Mouse (Mus musculus): Measurements from ENCODE around the gene Igdcc4.
"Not testable (repeated sequence)": the region's sequence is repeated elsewhere in the genome, so short reads cannot be mapped to it uniquely, and the experiment has no call there.

Gene Igdcc4

DNA sequence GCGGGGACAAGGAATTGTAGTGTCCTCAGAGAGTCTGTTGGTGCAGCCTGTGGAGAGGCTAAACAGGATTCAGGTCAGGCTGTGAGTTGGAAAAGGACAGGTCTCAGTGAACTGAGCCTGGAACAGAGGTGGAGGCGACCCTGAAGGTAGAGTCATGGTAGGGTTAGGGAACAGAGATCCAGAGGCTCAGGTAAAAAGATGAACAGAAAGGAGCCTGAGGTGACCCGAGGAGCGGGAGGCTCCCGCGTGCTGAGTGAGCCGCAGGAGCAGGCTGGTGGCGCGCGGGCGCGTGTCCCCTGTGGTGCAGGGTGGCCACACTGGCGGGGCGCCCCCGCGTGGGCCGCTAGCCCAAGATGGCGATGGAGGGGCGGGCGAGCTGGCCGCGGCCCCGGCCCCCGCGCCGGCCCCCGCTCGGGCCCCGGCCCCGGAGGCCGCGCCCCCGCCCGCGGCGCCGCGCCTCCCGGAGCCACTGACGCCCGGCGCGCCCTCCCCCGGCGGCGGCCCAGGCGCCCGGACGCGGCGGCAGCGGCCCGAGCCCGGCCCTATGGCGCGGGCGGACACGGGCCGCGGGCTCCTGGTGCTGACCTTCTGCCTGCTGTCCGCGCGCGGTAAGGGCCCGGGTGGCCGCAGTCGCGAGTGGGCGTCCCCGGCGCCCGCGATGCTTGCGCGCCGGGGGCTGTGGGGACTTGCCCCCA, at the start of gene Igdcc4:
Gene Igdcc4, plus strand, starts transcription at position 496 of the 695 bp plus-strand sequence.
- peak; percentile 52 for DNase-seq (ENCODE audit: inconsistent ontology term)

DNA sequence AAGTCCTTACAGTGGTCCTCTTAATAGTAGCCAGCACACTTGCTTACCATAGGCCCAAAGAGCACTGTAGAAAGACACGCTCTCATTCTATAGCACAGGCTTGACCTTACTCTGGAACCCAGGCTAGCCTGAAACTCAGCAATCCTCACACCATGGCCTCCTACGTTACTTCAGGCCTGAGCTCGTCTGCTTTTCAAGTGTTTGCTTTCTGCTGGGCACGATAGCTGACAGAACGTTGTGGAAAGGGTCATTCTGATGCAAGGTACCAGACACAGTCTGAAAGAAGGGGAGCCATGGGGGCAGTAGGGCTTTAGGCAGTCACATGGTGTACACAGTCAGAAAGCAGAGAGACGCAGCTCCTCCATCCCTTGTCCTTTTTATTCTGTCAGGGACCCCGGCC, 37.0 kb upstream of the Igdcc4 start:
- DNase-seq (ENCODE audit: inconsistent ontology term), result no peak

GRCm38 (mm10) chr9:65070587-65070986, 30.7 kb upstream of the Igdcc4 start:
- no peak for DNase-seq (ENCODE audit: inconsistent ontology term)

- DNase-seq (ENCODE audit: inconsistent ontology term), result no peak
Measured at GRCm38 (mm10) chr9:65073555-65073954, 27.7 kb upstream of the Igdcc4 start.

- no peak for DNase-seq (ENCODE audit: inconsistent ontology term)
Measured at GRCm38 (mm10) chr9:65074251-65074650, 27.0 kb upstream of the Igdcc4 start.

DNA sequence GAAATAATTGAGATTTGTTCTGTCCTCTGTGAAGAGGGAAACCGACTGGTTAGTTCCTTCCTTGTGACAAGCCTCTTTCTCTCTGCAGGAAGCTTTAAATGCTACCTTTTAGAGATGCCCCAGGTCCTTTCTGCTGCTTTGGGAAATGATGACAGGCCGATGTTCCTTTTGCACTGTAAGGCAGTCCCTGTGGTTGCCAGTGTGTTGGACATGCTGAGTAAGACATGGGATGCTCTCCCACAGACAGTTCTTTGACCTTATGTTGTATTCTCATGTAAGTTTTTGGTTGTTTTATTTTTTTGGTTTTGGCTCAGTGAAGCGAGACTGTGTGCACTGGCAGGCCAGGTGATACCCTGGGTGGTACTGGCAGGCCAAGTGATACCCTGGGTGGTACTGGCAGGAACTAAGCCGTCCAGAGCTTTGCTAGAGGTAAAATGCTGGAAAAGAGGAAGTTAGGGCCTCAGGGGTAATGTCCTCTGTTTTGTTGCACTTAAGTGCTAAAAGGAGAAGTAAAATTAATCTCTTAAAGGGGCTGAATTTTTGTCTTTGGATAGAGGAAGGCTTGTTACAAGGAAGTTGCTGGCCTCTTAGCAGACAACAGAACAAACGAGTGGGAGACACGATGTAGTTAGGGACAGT, 26.3 kb upstream of the Igdcc4 start:
- DNase-seq (ENCODE audit: inconsistent ontology term), result no peak

DNA sequence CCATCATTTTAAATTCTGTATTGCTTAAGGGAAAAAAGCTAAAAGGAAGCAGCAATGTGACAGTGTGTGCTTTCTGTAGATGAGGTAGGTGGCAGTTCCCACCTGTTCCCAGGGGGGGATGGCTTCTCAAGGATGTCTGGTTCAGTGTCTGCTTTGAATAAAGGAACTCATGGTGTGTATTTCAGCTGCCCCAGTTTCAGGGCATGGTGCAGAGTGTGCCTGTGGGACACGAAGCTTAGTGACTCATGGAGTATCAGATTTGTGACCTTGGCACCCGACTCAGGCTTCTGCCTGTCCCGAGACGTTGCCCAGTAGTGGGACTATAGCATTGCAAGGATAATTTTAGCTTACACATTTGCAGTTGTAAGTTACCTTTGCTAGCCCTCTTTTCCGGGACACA, 23.8 kb upstream of the Igdcc4 start:
- DNase-seq (ENCODE audit: inconsistent ontology term), result no peak

GRCm38 (mm10) chr9:65080141-65080540, 21.1 kb upstream of the Igdcc4 start:
- DNase-seq (ENCODE audit: inconsistent ontology term), result not testable (repeated sequence)

GRCm38 (mm10) chr9:65083075-65083765, 18.1 kb upstream of the Igdcc4 start:
- no peak for DNase-seq (ENCODE audit: inconsistent ontology term)

GRCm38 (mm10) chr9:65084198-65084807, 17.0 kb upstream of the Igdcc4 start:
- no peak for DNase-seq (ENCODE audit: inconsistent ontology term)

GRCm38 (mm10) chr9:65085270-65085669, 16.0 kb upstream of the Igdcc4 start:
- no peak for DNase-seq (ENCODE audit: inconsistent ontology term)

- DNase-seq (ENCODE audit: inconsistent ontology term), result no peak
Measured at GRCm38 (mm10) chr9:65086801-65087200, 14.5 kb upstream of the Igdcc4 start.

DNA sequence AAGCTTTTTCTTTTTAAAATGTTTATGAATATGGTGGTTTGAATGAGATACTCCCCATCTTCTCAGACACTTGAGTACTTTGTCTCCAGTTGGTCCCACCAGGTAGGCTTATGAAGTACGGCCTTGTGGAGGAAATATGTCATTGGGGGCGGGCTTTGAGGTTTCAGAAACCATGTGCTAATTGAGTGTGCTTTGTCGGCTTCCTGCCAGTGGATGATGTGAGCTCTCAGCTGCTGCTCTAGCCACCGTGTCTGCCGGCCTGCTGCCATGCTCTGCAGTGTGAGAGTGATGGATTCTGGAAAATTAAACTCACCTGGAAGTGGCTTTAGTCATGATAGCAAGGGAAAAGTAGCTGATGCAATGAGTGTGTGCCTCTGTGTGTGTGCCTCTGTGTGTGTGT, 13.8 kb upstream of the Igdcc4 start:
- DNase-seq (ENCODE audit: inconsistent ontology term), result peak; percentile 33

DNA sequence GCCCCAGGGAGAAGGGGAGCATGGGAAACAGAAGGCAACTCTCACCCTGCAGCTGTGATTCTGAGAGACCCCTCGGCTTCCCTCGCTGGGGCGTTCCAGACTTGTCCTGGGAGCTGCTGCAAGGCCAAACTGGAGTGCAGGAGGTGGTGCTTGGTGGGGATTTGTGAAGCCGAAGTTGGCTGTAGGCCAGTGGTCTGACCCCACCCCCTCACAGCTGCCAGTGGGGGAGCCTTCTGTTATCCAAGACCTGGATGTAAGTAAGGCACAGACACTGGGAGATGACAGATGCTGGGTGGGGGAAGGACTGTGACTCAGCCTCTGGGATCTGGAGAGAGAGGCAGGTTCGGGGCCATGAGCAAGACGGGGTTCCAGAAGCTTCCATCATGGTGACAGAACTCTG, 7.0 kb upstream of the Igdcc4 start:
- peak; percentile 38 for DNase-seq (ENCODE audit: inconsistent ontology term)

GRCm38 (mm10) chr9:65101686-65102376, 545 bp downstream of the Igdcc4 start:
- peak; percentile 65 for DNase-seq (ENCODE audit: inconsistent ontology term)

DNA sequence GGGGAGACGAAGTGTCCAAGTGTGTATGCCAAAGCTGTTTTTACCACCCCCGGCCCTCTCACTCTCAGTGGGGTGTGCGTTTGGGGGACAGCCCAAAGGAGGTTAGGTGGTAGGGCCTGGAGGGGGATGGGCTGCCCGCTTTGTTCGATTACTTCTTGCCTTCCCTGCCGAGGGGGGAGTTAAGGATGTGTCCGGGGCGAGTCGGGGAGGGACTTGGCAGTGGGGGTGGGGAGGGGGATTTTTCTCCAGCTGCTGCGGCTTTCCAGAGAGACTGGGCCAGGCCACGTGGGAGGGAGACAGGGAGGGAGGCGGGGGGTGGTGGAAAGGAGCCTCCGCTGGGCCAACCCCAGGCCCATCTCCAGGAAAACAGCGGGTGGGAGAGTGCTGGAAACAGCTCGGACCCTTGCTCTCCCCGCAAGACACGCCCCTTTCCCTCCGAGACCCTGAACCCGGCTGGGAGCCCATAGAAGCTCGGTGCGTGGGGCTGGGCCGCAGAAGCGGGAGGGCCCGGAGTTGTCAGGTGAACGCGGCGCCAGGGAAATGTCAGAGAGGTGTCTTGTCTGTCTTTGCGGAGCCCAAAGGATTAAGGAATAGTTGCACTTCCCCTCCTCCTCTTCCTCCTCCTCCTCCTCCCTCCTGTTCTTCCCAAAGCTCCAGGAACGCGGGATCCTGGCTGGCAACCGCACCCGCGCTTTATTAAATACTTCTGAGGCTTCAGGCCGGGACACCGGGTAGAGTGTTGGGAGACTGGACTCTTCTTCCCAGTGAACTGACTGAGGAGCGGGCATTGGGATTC, 1.3 kb downstream of the Igdcc4 start:
- DNase-seq (ENCODE audit: inconsistent ontology term), result peak; percentile 71

DNA sequence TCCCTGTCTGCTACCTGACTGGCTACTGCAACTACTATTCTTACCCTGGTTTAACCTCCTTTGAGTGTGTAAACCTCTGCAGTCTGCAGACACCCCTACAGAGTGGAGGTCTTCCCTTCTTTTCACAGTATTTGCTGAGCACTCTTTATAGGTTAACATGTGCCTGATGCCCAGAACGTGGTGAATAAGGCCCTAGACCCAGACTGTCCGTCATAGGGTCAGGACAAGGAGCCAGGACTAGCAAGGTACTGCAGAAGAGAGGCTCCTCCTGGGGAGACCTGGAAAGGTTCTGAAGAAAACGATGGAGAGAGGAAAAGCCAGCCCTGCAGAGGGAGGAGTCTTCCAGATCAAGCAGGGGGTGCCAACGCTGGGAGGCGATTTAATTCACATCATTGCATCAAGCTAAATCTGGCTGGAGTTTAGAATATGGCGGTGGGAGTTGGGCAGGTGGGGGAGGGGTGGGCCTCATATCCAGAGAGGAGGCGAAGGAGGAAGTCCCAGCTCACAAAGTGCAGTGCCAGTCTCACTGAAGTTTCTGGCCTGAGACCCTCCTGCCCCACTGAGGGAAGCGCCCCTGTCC, 2.0 kb downstream of the Igdcc4 start:
- DNase-seq (ENCODE audit: inconsistent ontology term), result no peak

DNA sequence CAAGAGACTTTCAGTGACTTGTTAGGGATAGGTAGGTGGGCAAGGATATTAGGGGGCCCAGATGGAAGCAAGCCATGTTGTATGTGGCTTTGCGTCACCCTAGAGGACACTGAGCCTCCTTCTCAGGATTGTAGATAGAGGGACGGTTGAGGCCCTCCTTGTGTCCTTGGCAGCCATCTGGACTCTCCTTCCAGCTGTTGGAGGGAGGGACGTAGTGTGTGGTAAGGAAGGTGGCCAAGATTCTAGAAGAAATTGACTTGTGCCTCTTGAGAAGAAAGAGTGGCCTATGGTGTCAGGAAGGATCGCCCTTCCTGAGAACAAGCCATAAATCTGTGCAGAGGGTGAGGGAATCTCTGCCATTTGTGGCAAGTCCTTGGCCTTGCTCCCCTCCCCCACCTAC, 5.5 kb downstream of the Igdcc4 start:
- no peak for DNase-seq (ENCODE audit: inconsistent ontology term)

DNA sequence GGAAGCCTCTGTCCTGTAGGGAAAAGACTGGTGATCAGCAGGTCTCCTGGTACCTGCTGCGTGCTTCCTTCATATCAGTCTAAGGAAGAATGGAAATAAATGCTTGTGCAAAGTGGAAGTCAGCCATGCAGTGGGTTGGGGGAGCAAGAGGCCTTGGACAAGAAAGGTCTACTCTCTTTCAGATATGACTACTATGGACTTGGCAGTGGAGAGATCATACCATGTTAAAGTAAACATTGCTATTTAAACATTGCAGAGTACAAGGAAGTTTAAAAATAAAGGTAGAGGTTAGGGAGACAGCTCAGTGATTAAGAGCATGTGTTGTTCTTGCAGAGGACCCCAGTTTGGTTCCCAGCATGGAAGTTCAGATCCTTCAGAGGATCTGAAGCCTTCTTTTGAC, 6.6 kb downstream of the Igdcc4 start:
- DNase-seq (ENCODE audit: inconsistent ontology term), result no peak
